Mouse (Mus musculus) limb, embryonic 13.5 days (tissue): ENCODE data around the gene B4galt4. TPM values are rescaled to one million over a fixed set of nuclear protein-coding genes. Genes with fewer than 3 reads are reported as not detected.

Experiments
- ATAC-seq: fragments of 200-750 bp; cut with Nextera tagmentation; 2 replicates; pipeline ENCODE4 v1.8.0; 2017; ENCODE audit warnings: low read depth, moderate number of reproducible peaks, moderate TSS enrichment; ENCODE audit not compliant: low FRiP score
- H3K27ac ChIP-seq: fragments of 300-500 bp; sonication (generic); 2 replicates; pipeline ENCODE4 v1.5.1; 2015; ENCODE audit warnings: inconsistent platforms, mild to moderate bottlenecking, moderate library complexity
- H3K27me3 ChIP-seq: fragments of 300-500 bp; sonication (generic); 2 replicates; pipeline ENCODE4 v1.6.1; 2015; ENCODE audit warnings: mild to moderate bottlenecking, inconsistent platforms
- H3K36me3 ChIP-seq: fragments of 300-500 bp; sonication (generic); 2 replicates; pipeline ENCODE4 v1.6.1; 2015; ENCODE audit warnings: inconsistent platforms, mild to moderate bottlenecking, moderate library complexity
- H3K4me1 ChIP-seq: fragments of 300-500 bp; sonication (generic); 2 replicates; pipeline ENCODE4 v1.6.1; 2015; ENCODE audit warnings: inconsistent platforms
- H3K4me2 ChIP-seq: fragments of 300-500 bp; sonication (generic); replicated peaks from 2 replicates; pipeline ENCODE4 v1.6.1; 2015; ENCODE audit warnings: inconsistent platforms, mild to moderate bottlenecking, moderate library complexity
- H3K4me3 ChIP-seq: fragments of 300-500 bp; sonication (generic); 2 replicates; pipeline ENCODE4 v1.5.1; 2015; ENCODE audit warnings: moderate library complexity, mild to moderate bottlenecking, inconsistent platforms
- H3K9ac ChIP-seq: fragments of 300-500 bp; sonication (generic); 2 replicates; pipeline ENCODE4 v1.6.1; 2015; ENCODE audit warnings: mild to moderate bottlenecking, inconsistent platforms
- H3K9me3 ChIP-seq: fragments of 300-500 bp; sonication (generic); 2 replicates; pipeline ENCODE4 v1.6.1; 2016; ENCODE audit warnings: inconsistent platforms
- WGBS: fragments of 180-500 bp; shearing (Covaris S2); methylation state at CpG from one replicate; pipeline ENCODE4 v1.1.7; 2015; 5-methylcytosine and 5-hydroxymethylcytosine counted together
- polyA plus RNA-seq: library from polyadenylated mRNA; unstranded; fragments of >200 nt; fragmentation: Nextera tagmentation; extraction: Ambion mirVana; gene quantifications from 2 replicates; pipeline ENCODE4 v1.2.1, GENCODE M21; 2015

B4galt4 gene
- polyA plus RNA-seq, 1 experiment from 2014 or later, result 37.2 TPM

DNA sequence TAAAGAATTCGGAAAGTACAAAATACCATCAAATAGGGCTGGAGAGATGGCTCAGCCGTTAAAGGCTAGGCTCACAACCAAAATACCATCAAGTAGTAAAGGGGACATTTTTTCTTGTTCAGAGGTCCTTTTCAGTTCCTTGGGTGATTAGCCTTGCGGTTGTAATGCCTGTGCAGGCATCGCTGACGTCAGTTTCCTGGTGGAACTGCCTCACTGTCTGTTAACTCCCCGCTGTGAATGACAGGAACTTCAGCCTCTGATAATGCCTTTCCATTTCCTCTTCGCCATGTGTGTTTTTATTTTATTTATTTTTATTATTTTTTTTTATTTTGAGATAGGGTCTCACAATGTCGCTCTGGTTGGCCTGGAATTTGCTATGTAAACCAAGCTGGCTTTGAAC is 11.1 kb upstream of the B4galt4 start:
- Histone ChIP-seq H3K4me3 (no peak overlapping the region), H3K36me3 (no peaks in the 10 kb centered on the region), H3K4me2 (peak overlapping the region; percentile 25; the same call in 1 of the 2 replicates), H3K9ac (no peak overlapping the region), H3K9me3 (no peaks in the 10 kb centered on the region), H3K27me3 (no peaks in the 10 kb centered on the region), H3K27ac (no peak overlapping the region), H3K4me1 (peaks cover 14% of the 10 kb centered on the region)
- 0 out of 2 replicates have a peak, but pooled peaks have one; percentile 31 for ATAC-seq
- WGBS, result 40% methylated on average over 8 of the region's 8 CpGs

DNA sequence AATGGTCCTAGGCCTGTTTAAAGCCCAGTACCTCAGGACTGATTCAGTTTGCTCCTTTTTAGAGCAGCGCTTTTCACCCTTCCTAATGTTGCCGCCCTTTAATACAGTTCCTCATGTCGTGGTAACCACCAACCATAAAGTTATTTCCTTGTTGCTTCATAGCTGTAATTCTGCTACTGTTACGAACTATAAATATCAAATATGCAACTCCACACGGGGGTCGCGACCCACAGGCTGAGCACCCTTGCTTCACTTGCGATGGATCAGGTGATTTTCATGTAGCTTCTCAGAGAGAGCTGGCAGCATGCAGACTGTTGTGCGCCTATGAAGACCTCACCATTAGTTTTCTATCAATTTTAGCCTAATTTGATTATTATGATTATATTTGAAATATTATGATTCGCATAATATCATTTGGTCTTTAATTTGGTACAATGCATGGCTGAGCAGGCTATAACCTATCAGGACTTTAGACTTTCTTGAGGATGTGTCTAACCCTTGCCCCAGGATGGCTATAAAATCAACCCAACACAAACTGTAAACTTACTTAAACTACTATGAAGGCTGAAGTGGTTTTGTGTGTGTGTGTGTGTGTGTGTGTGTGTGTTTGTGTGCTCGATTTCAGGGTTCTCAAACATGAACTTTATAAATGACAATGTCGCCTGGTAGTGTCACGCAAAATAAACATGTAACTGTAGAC is 710 bp upstream of the B4galt4 start:
- Histone ChIP-seq H3K36me3 (peaks cover 4% of the 10 kb centered on the region; the same call in 1 of the 2 replicates), H3K27me3 (no peaks in the 10 kb centered on the region), H3K4me1 (no peaks in the 10 kb centered on the region), H3K4me3 (peak overlapping the region; percentile 83), H3K27ac (no peak overlapping the region), H3K9ac (peak overlapping the region; percentile 89; the same call in 1 of the 2 replicates), H3K4me2 (peak overlapping the region; percentile 83), H3K9me3 (no peaks in the 10 kb centered on the region)
- WGBS, result 78% methylated on average over 13 of the region's 13 CpGs
- no peak for ATAC-seq

DNA sequence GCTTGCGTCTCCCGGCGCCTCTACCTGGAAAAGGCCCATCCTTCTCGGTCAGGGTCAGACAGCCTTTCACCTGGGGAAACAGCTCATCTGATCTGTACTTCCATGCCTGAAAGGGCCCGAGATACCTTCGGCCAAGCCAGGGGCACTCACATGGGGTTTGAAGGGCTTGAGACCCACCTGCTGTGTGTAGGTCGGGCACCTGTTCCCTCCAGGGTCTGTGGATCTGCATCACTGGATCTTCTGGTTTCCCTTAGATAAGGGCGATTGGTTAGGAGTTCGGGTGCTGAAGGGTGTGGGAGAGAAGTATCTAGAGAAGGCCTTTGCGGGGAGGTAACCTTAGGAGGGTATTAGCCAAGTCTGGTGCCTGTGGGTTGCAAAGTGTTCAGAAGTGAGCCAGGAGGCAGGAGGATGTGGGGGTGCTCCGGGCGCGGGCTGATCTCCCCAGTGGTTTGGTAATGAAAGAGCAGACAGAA is 631 bp downstream of the B4galt4 start:
- no peaks in the 10 kb centered on the region for H3K27me3 ChIP-seq
- peak overlapping the region; percentile 83 for H3K4me2 ChIP-seq
- WGBS, result 0% methylated on average over 13 of the region's 13 CpGs
- peak overlapping the region; percentile 89 for H3K9ac ChIP-seq
- peak; percentile 66 for ATAC-seq
- H3K4me3 ChIP-seq, result peak overlapping the region; percentile 83
- H3K9me3 ChIP-seq, result no peaks in the 10 kb centered on the region
- peak overlapping the region; percentile 78; the same call in 1 of the 2 replicates for H3K27ac ChIP-seq
- H3K36me3 ChIP-seq, result peaks cover 4% of the 10 kb centered on the region; the same call in 1 of the 2 replicates
- H3K4me1 ChIP-seq, result no peaks in the 10 kb centered on the region

DNA sequence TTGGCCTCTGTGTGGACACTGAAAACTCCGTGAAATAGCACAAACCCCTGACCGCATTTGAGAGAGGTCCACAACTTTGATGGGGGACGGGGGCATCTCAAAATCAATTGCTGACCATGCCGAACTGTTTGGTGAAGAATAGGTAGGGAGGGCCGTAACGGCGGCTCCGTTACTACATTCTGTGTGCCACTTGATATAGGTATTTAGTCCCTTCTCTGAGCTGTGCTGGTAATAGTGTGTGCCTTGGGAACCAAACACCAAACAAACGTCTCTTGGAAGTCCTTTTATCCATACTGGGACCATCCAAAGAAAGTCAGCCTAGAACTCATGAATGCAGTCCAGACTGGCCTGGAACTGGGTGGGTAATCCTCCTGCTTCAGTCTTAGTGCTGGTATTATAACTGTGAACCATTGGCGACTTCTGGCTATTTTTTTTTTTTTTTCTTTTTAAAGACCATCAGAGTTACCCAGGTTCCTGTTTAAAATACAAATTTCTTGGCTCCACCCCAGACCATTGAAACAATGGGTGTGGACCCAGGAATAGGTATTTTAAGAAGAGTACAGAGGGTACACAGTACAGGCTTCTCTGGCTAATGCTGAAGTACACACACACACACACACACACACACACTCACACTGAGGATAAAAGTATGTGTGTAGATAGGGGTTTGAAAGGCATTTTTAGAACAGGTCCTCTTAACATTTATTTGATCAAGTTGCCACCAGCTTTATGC is 2.0 kb downstream of the B4galt4 start:
- WGBS, result 86% methylated on average over 10 of the region's 10 CpGs
- no peak for ATAC-seq

DNA sequence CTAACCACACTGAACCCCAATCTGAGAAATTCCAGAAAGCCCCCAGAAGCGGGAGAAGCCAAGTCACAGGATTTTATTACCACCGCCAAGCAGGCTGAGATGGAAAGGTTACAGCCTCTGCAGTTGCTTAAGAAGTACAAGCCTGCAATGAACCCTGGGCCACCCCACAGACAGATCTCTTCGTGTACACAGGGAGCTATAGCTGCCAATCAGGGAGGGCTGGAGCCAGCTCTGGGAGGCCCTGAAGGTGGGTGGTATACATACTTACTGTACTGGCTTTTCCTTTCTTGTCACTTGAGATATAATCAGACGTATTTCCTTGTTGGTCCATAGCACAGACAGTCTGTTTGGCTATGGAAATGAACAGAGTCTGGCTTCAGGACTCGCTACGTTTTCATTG is 8.7 kb downstream of the B4galt4 start:
- no peak overlapping the region for H3K9ac ChIP-seq
- H3K4me2 ChIP-seq, result no peak overlapping the region
- no peaks in the 10 kb centered on the region for H3K27me3 ChIP-seq
- H3K9me3 ChIP-seq, result no peaks in the 10 kb centered on the region
- ATAC-seq, result no peak
- no peak overlapping the region for H3K27ac ChIP-seq
- WGBS, result 43% methylated on average over 6 of the region's 6 CpGs
- H3K36me3 ChIP-seq, result peaks cover 9% of the 10 kb centered on the region
- H3K4me1 ChIP-seq, result peaks cover 35% of the 10 kb centered on the region
- H3K4me3 ChIP-seq, result no peak overlapping the region

More for the DNA sequence above, 2.0 kb downstream of the B4galt4 start:
- peaks cover 4% of the 10 kb centered on the region; the same call in 1 of the 2 replicates for H3K36me3 ChIP-seq
- no peaks in the 10 kb centered on the region for H3K4me1 ChIP-seq
- H3K27me3 ChIP-seq, result no peaks in the 10 kb centered on the region
- H3K9me3 ChIP-seq, result no peaks in the 10 kb centered on the region
- H3K27ac ChIP-seq, result no peak overlapping the region
- H3K4me3 ChIP-seq, result no peak overlapping the region
- H3K9ac ChIP-seq, result no peak overlapping the region
- H3K4me2 ChIP-seq, result no peak overlapping the region

DNA sequence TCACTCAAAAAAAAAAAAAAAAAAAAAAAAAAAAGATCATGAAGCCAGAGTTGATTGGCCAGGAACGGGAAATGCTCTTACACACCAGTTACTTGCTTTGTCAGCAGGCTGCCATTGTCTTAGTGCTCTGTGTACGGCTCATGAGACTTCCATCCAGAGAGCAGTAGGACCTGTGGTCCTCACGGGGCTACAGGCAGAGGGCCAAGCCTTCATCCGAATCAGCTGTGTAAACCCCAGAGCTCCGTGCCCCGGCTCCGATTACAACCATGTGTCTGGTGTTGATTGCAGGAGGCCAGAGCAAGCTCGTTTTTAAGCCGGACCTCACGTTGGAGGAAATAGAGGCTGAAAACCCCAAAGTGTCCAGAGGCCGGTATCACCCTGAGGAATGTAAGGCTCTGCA is 11.6 kb downstream of the B4galt4 start:
- Histone ChIP-seq H3K4me1 (peaks cover 49% of the 10 kb centered on the region), H3K27me3 (no peaks in the 10 kb centered on the region), H3K27ac (no peak overlapping the region), H3K4me2 (no peak overlapping the region), H3K9ac (no peak overlapping the region), H3K36me3 (peaks cover 18% of the 10 kb centered on the region), H3K9me3 (no peaks in the 10 kb centered on the region; the same call in 1 of the 2 replicates), H3K4me3 (no peak overlapping the region)
- ATAC-seq, result peak; percentile 72
- WGBS, result 11% methylated on average over 11 of the region's 11 CpGs

DNA sequence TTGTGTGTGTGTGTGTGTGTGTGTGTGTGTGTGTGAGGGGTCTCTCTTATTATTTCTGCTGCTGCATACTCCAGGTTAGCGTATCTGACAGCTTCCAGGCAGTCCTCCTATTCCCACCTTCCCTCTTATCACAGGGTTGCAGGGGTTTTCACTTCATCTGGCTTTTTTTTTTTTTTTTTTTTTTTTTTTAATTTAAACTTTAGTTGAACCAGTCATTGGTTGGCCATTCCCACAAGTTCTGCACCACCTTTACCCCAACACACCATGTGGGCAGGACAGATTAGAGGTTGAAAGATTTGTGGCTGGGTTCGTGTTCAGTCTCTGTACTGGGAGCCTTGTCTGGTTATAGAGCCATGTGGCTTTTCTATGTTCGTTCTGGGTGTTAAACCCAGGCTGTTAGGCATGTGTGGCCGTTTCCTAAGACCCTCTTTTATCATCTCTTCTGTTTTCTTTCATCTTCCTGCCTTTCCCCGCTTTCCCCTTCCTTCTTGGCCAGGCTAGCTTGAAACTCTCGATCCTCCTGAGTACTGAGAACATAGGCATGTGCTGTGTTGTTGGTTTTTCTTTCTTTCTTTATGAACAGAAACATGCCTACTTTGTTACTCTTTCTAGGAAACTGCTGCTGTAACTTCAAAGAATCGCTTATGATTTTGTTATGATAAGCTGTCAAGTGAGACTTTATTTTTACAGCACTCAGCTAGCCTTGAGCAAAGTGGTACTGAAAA is 13.6 kb downstream of the B4galt4 start:
- no peak overlapping the region for H3K9ac ChIP-seq
- 0 out of 2 replicates have a peak overlapping the region, but pooled peaks have one; percentile 21 for H3K4me2 ChIP-seq
- WGBS, result 34% methylated on average over 7 of the region's 7 CpGs
- peaks cover 50% of the 10 kb centered on the region for H3K4me1 ChIP-seq
- no peaks in the 10 kb centered on the region for H3K27me3 ChIP-seq
- ATAC-seq, result no peak
- H3K9me3 ChIP-seq, result no peaks in the 10 kb centered on the region; the same call in 1 of the 2 replicates
- no peak overlapping the region for H3K4me3 ChIP-seq
- peak overlapping the region; percentile 33; the same call in 1 of the 2 replicates for H3K27ac ChIP-seq
- H3K36me3 ChIP-seq, result peaks cover 35% of the 10 kb centered on the region

DNA sequence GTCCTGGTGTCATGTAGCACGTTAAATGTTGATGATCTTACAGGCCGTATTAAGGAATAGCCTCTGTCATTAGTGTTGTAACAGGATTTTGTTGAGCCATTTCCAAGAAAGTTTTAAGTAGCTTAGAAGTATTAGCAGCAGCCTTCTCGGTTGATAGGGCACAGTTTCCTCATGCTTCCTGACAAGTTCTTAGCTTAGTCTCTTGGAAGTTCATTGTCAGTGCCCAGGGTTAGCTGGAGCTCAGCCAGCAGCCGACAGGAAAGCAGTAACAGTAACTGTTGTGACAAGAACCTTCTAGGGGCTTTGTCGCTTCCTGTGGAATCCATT is 14.1 kb downstream of the B4galt4 start:
- 0 out of 2 replicates have a peak overlapping the region, but pooled peaks have one; percentile 21 for H3K4me2 ChIP-seq
- WGBS, result 17% methylated on average over 5 of the region's 5 CpGs
- no peak for ATAC-seq
- no peaks in the 10 kb centered on the region; the same call in 1 of the 2 replicates for H3K9me3 ChIP-seq
- peaks cover 40% of the 10 kb centered on the region for H3K36me3 ChIP-seq
- peak overlapping the region; percentile 33; the same call in 1 of the 2 replicates for H3K27ac ChIP-seq
- H3K4me3 ChIP-seq, result no peak overlapping the region
- peaks cover 49% of the 10 kb centered on the region for H3K4me1 ChIP-seq
- no peaks in the 10 kb centered on the region for H3K27me3 ChIP-seq
- no peak overlapping the region for H3K9ac ChIP-seq

DNA sequence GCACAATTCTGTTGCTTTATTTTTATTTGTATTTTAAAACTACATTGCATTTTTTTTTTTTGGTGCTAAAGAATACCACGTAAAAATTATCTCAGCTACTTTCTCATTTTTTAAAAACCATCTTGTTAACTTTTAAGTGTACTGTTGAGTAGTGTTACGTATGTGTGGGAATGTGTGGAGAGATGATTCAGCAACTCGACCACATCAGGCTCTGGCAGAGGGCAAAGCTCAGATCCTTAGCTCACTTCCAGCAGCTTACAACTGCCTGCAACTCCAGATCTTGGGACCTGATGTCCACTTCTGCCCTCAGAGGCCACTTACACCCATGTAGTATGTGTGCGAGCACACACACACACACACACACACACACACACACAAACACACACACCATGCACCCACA is 14.5 kb downstream of the B4galt4 start:
- H3K4me2 ChIP-seq, result no peak overlapping the region
- H3K4me3 ChIP-seq, result no peak overlapping the region
- H3K27ac ChIP-seq, result no peak overlapping the region
- no peaks in the 10 kb centered on the region; the same call in 1 of the 2 replicates for H3K9me3 ChIP-seq
- H3K27me3 ChIP-seq, result no peaks in the 10 kb centered on the region
- peaks cover 40% of the 10 kb centered on the region for H3K36me3 ChIP-seq
- no peak overlapping the region for H3K9ac ChIP-seq
- no peak for ATAC-seq
- H3K4me1 ChIP-seq, result peaks cover 47% of the 10 kb centered on the region
- WGBS, result 62% methylated on average over 4 of the region's 4 CpGs

DNA sequence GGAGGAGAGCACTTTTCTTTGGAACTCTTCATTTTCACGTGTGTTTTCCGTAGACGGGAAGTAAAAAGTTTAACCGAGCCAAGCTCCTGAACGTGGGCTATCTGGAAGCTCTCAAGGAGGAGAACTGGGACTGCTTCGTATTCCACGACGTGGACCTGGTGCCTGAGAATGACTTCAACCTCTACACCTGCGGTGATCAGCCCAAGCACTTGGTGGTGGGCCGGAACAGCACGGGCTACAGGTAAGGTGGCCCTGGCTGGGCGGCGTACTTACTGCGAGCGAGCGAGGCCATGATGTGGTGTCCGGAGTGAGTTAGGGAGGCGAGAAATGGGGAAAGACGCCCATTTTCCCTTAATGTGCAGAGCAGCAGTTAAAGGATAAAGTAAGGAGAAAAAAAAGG is 15.6 kb downstream of the B4galt4 start:
- Histone ChIP-seq H3K9ac (no peak overlapping the region), H3K9me3 (no peaks in the 10 kb centered on the region; the same call in 1 of the 2 replicates), H3K27ac (no peak overlapping the region), H3K4me3 (no peak overlapping the region), H3K4me1 (peaks cover 44% of the 10 kb centered on the region), H3K27me3 (no peaks in the 10 kb centered on the region), H3K36me3 (peaks cover 46% of the 10 kb centered on the region), H3K4me2 (no peak overlapping the region)
- no peak for ATAC-seq
- 92% methylated on average over 19 of the region's 19 CpGs for WGBS

DNA sequence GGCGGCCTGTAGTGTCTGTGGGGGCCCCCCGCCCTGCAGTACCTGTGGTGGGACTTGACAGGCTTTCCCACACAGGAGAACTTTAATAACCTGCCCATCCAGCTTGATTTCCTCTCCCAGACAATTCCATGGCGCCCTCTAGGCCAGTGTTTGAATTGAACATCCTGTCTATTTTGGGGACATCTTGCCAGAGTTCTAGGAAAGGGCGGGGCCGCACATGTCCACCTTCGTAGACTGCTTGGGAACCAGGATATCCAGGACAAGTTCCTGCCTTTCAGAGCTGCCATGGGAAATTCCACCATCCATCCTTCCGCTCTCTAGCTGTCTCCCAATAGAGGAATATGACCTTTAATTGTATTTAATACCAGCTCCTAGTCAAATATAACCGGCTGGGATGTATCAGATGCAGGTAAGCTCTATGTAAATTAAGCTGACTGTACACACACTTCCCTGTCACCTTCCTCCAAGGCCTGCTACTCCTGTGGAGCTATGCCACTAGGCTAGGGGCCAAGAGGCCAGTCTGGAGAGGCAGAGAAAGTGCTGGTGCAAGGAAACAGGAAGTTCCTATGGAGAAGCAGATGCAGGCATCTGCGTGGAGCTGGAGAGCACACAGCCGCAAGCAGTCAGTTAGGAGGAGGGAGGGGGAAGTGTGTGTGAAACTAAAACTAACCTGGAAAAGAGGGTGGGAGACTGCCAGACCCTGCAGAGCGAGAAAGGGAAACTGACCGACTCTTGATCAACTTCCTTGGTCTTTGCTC is 16.2 kb downstream of the B4galt4 start:
- H3K4me2 ChIP-seq, result no peak overlapping the region
- H3K27ac ChIP-seq, result peak overlapping the region; percentile 6; the same call in 1 of the 2 replicates
- peaks cover 52% of the 10 kb centered on the region for H3K36me3 ChIP-seq
- no peak for ATAC-seq
- H3K27me3 ChIP-seq, result no peaks in the 10 kb centered on the region
- WGBS, result 74% methylated on average over 12 of the region's 12 CpGs
- no peak overlapping the region for H3K9ac ChIP-seq
- H3K4me3 ChIP-seq, result no peak overlapping the region
- H3K4me1 ChIP-seq, result peaks cover 38% of the 10 kb centered on the region
- no peaks in the 10 kb centered on the region; the same call in 1 of the 2 replicates for H3K9me3 ChIP-seq
